Mouse (Mus musculus) adrenal gland, postnatal 25 days (tissue): ENCODE data around the gene Tm9sf4. TPM values are rescaled to one million over a fixed set of nuclear protein-coding genes. Genes with fewer than 3 reads are reported as not detected.
A peak's percentile ranks its signal among the peaks of the same experiment; 100 is the strongest.

Source experiments
- DNase-seq: peaks from one replicate; pipeline ENCODE4 v3.0.0; 2021; ENCODE audit warnings: mixed read lengths
- long read RNA-seq: library from polyadenylated mRNA; stranded (forward); transcript quantifications from one replicate; pipeline ENCODE4 v2.0.0, GENCODE M21; 2021
- total RNA-seq: library from RNA; stranded (reverse); gene quantifications from 2 replicates; pipeline ENCODE4 v1.2.3, GENCODE M21; 2021

Tm9sf4 gene
- 112 and 119 TPM in 2 replicates for total RNA-seq
- long read RNA-seq, transcript Tm9sf4-201 (18 exons, 3,896 nt), result major isoform, 35 of 64 reads
- long read RNA-seq, partial matches to known transcripts, result 13 of 64 reads
- long read RNA-seq, other reads (novel, unspliced or antisense), result 15 of 64 reads

DNA sequence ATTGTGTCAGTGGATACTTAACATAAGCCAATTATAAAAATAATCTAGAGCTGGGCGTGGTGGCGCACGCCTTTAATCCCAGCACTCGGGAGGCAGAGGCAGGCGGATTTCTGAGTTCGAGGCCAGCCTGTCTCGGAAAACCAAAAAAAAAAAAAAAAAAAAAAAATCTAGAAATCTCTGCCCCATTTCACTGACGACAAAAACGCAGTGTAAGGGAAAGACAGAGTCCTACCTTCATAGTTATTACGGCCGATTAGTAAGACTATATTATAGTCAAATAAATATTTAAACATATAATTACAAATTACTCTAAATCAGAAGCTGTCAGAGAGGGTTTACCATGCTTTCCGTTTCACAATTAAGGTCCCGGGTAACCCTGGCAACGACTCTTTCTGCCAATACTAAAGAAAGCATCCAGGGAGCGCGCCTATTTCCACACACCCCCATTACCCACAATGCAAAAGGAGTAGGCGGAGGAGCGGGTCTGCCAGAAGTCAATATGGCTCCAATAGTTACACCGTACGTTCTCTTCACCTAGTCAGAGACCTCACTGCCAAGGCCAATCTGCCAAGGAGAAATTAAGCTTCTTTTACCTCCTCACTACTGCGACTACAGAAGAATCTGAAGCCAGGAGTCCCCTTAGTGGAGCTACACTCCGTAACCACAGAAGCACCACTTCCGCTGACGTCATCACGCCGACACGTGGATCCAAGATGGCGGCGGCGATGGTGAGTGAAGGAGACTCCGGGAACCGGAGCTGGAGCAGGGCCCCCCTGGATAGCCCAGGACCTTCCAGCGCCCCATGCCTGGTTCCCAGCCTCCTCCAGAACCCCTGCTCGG lies at the start of gene Tm9sf4:
Gene Tm9sf4 (plus strand): TSS at position 460 of the 840 bp plus-strand sequence.
- peak; percentile 90 for DNase-seq

GRCm38 (mm10) chr2:153115679-153116081 lies 45.4 kb upstream of the Tm9sf4 start:
- DNase-seq, result no peak

DNA sequence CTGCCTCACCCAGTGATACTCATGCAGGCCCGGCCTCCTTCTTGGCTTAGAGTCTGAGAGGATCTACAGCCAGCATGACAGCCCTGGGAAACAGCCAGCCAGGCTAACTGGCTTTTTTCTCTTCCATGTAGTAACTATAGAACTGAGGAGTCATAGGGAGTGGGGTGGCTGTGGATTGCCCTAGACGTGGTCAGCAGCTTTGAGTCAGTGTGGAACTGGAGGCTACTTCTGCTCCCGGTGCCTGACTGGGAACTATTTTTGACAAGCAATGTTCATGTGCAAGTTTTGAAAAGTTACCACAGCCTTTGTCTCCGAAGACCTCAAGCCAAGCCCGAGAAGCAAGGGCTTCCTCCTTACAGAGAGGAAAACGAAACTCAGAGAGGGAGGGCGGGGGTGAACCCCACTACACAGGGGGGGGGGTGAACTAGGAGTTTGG lies 44.0 kb upstream of the Tm9sf4 start:
- no peak for DNase-seq

DNA sequence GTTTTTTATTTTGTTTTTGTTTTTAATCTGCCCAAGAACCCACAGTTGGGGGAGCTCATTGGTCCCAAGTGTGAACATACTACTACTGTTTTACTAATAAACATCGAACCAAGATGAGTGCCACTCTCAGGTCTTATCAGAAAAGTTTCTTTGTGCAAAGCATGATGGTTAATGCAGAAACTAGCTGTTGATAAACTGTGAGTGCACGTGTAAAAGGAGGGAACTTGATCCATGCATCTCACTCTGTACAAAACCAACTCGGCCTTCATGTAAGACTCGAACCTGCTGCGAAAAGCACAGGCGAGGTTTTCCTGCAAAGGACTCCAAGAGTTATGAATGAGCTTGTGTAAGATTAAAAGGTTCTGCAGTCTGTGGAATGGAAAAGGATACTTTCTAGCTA lies 41.6 kb upstream of the Tm9sf4 start:
- DNase-seq, result no peak

DNA sequence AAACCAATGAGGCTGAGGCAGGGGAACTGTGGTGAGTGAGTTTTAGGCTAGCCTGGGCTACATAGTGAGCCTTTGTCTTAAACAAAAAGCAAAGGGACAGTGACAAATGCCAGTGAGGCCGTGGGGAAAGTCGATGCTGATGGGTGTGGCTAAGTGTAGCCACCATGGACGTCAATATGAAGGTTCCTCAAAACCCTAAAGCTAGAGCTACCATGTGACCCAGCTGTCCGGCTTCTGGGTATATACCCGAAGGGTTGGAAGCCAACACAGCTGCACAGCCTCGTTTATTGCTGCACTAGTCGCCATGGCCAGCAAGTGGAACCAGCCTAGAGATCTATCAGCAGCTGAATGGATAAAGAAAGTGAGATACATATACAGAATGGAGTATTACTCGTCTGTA lies 41.0 kb upstream of the Tm9sf4 start:
- no peak for DNase-seq

GRCm38 (mm10) chr2:153121821-153122615 lies 39.1 kb upstream of the Tm9sf4 start:
- DNase-seq, result peak; percentile 65

DNA sequence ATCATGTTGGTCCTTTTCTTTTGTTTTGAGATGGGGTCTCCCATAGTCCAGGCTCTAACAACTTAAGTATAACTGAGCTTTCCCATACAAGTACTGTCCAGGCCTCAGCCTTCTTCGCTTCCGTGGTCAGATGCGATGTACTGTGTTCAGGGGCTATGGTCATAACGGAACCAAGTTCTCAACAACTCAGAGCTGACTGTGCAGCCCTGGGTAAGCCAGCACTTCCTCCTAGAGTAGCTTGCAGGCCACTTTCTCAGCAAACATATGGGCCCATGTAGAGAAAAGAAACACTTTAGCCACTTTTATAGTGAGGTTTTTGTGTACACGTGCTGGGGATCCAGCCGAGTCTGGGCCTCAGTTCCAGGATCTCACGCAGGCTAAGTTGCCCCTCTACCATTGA lies 38.4 kb upstream of the Tm9sf4 start:
- no peak for DNase-seq

DNA sequence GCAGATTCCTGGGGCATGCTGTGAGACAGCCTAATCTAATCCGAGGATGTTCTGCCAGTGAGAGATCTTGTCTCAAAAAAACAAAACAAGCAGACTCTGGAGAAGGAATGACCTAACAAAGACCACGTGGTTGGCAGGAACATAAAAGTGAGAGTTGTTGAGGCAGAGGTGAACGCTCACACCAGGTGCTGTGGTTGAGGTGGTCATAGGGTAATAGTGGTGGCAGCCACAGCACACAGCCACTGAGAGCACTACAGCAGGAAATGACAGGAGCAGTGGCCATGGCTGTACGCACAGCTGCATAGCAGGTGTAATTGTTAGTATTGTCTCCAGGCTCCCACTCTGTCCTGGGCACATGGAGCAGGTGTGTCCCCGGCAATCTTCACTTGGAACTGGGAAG lies 35.2 kb upstream of the Tm9sf4 start:
- no peak for DNase-seq

GRCm38 (mm10) chr2:153131019-153131418 lies 30.1 kb upstream of the Tm9sf4 start:
- DNase-seq, result peak; percentile 23

GRCm38 (mm10) chr2:153134237-153134636 lies 26.9 kb upstream of the Tm9sf4 start:
- no peak for DNase-seq

- DNase-seq, result no peak
These were observed 24.9 kb upstream of the Tm9sf4 start for GRCm38 (mm10) chr2:153136211-153136610.

- no peak for DNase-seq
These were observed 21.9 kb upstream of the Tm9sf4 start for GRCm38 (mm10) chr2:153139158-153139557.

DNA sequence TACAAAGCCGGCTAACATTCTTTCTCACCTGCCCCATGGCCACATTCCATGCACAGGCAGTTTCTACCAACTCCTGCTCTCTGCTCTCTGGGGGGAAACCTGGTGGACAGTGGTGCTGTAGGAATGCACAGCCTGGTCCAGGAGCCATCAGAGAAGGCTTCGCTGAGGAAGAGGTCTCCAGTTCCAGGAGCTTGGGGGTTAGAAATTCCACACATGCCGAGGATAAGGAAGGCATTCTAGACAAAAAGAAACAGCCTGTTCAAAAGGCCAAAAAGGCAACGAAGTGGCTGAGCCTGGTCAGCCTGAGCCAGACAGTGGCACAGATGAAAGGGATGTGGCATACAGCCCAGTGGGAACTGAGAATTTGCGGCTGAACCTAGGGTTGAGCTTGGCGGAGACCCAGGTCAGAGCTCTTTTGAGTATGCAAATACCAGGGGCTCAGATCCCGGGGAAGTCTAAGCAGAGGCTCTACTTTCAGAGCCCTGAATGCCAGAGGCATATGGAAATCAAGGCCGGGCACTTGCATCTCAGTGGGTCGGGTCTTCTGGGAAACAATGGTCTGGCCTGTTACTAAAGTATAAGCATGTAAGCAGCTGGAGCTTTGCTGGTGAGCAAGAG lies 21.0 kb upstream of the Tm9sf4 start:
- DNase-seq, result no peak

- DNase-seq, result peak; percentile 24
These were observed 18.4 kb upstream of the Tm9sf4 start for GRCm38 (mm10) chr2:153142620-153143199.

DNA sequence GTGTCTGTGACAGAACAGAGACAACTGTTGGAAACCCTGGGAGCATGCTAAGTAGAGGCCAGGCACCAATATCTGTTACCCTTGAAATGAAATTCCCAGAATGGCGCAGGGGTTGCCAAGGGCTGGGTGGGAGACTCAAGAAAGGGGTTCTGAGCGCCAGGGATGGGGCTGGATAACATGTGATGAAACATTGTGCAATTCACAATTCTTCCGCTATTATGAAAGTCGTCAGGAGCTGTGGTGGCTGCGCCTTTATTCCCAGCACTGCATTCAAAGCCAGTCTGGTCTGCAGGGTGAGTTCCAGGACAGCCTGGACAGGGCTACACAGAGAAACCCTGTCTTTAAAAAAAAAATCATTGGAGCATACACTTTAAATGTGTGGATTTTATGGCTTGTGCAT lies 15.8 kb upstream of the Tm9sf4 start:
- no peak for DNase-seq

DNA sequence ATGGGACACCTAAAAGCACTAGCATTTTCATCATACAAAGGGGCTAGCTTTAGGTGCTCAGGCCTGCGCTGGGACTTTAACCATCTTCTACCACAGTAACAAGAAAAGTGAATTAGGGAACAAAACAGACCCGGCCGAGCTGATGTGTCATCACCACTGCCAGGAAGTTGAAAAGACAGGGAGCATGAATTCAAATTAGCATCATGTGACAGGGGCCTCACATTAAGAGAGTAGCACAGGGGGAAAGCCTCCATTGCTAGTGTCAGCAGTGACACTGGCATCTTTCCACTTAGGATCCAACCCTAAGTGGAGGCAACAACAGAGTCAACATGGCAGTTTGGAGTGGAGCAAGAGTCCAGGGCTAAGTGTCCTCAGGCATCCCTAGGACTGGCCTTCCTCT lies 13.9 kb upstream of the Tm9sf4 start:
- no peak for DNase-seq

GRCm38 (mm10) chr2:153147715-153148114 lies 13.4 kb upstream of the Tm9sf4 start:
- DNase-seq, result peak; percentile 62

GRCm38 (mm10) chr2:153149742-153150141 lies 11.4 kb upstream of the Tm9sf4 start:
- DNase-seq, result no peak

- DNase-seq, result no peak
These were observed 10.1 kb upstream of the Tm9sf4 start for GRCm38 (mm10) chr2:153151026-153151425.

DNA sequence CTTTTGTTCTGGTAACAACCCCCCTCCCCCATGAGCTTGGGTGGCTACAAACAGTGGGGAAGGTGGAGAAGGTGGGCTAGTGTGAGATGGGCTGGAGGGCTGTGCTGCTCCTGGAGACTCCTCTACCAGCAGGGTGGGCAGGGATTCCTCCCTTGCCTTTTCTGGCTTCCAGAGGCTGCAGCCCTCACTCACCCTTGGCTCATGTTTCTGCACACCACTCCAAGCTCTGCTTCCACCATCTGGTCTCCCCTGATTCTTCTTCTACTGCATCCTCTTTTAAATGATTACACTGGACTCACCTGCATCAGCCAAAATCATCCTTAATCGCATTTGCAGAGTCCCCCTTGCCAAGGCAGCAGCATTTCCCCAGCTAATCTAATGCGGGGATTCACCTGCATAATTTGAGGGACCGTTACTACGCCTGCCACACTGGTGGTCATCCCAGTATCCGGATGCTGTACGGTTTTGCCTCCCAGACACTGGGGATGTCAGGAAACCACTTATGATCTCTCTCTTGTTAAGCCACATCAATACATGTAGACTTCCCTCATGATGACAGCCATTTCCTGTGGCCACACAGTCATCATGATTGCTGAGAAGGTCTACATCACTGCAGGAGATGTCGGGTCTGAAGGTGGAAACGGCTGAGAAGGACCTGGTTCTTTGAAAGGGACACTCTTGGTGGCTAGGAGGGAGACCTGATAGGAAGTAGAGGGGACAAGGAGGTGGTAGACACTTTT lies 9.0 kb upstream of the Tm9sf4 start:
- DNase-seq, result no peak

GRCm38 (mm10) chr2:153153033-153153450 lies 8.1 kb upstream of the Tm9sf4 start:
- no peak for DNase-seq

DNA sequence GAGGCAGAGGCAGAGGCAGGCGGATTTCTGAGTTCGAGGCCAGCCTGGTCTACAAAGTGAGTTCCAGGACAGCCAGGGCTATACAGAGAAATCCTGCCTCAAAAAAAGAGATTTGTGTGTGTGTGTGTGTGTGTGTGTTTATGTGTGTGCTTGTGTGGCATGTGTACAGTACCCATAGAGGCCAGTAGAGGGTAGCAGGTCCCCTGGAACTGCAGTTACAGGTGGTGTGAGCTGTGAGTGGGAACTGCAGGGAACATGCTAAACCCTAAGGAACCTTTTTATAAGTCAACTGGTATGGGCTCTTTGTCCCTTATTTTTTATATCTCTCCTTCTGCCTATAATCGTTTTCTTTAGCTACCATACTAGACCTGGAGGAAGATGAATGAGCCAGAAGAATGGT lies 3.8 kb upstream of the Tm9sf4 start:
- no peak for DNase-seq
